Mouse (Mus musculus) hindbrain, postnatal 0 days (tissue): ENCODE data around the gene Tmem229b. TPM values are rescaled to one million over a fixed set of nuclear protein-coding genes. Genes with fewer than 3 reads are reported as not detected.
A peak's percentile ranks its signal among the peaks of the same experiment; 100 is the strongest.
"Not testable (repeated sequence)": the region's sequence is repeated elsewhere in the genome, so short reads cannot be mapped to it uniquely, and the experiment has no call there.

Source experiments
- ATAC-seq: fragments of 200-750 bp; cut with Nextera tagmentation; 2 replicates; pipeline ENCODE4 v1.8.0; 2017; ENCODE audit warnings: mild to moderate bottlenecking, moderate TSS enrichment, moderate library complexity
- DNase-seq: peaks from one replicate; pipeline ENCODE4 v3.0.0-alpha.2; 2015; ENCODE audit warnings: low spot score
- H3K27ac ChIP-seq: fragments of 300-500 bp; sonication (generic); 2 replicates; pipeline ENCODE4 v1.5.1; 2014; ENCODE audit warnings: mild to moderate bottlenecking
- H3K27me3 ChIP-seq: fragments of 300-500 bp; sonication (generic); 2 replicates; pipeline ENCODE4 v1.6.1; 2014; ENCODE audit warnings: low read length, mixed read lengths; ENCODE audit not compliant: insufficient read depth
- H3K36me3 ChIP-seq: fragments of 300-500 bp; sonication (generic); 2 replicates; pipeline ENCODE4 v1.6.1; 2014; ENCODE audit warnings: low read length, mixed read lengths; ENCODE audit not compliant: insufficient read depth
- H3K4me1 ChIP-seq: fragments of 300-500 bp; sonication (generic); 2 replicates; pipeline ENCODE4 v1.6.1; 2014; ENCODE audit warnings: antibody characterized with exemption, low read length, mixed read lengths; ENCODE audit not compliant: insufficient read depth
- H3K4me2 ChIP-seq: fragments of 300-500 bp; sonication (generic); 2 replicates; pipeline ENCODE4 v1.6.1; 2014; ENCODE audit warnings: low read depth, mild to moderate bottlenecking, low read length, moderate library complexity, mixed read lengths
- H3K4me3 ChIP-seq: fragments of 300-500 bp; sonication (generic); 2 replicates; pipeline ENCODE4 v1.5.1; 2014; ENCODE audit warnings: low read length
- H3K9ac ChIP-seq: fragments of 300-500 bp; sonication (generic); replicated peaks from 2 replicates; pipeline ENCODE4 v1.6.1; 2014; ENCODE audit warnings: mild to moderate bottlenecking, low read length, moderate library complexity, mixed read lengths
- H3K9me3 ChIP-seq: fragments of 300-500 bp; sonication (generic); 2 replicates; pipeline ENCODE4 v1.6.1; 2016; ENCODE audit warnings: low read length, mixed read lengths
- CTCF ChIP-seq: IDR thresholded peaks from 2 replicates; pipeline ENCODE4 v1.5.1; 2016; ENCODE audit warnings: antibody characterized with exemption, control low read depth, low read depth
- WGBS: fragments of 180-500 bp; shearing (Covaris S2); extraction: QIAGEN DNeasy Blood & Tissue Kit; methylation state at CpG from one replicate; pipeline ENCODE4 v1.1.7; 2014; 5-methylcytosine and 5-hydroxymethylcytosine counted together
- polyA plus RNA-seq: library from polyadenylated mRNA; unstranded; fragments of >200 nt; fragmentation: Nextera tagmentation; extraction: Ambion mirVana; gene quantifications from 2 replicates; pipeline ENCODE4 v1.2.1, GENCODE M21; 2015
- total RNA-seq: library from RNA; depleted of rRNA; stranded (reverse); fragments of >200 nt; gene quantifications from 2 replicates; pipeline ENCODE4 v1.2.3, GENCODE M21; 2014

Gene Tmem229b
- total and polyA plus RNA-seq, 2 experiments from 2014 or later = 54.4 to 192 TPM

GRCm38 (mm10) chr12:78939393-78940037 is 67.9 kb downstream of the Tmem229b start:
- no peak for ATAC-seq
- H3K4me1 ChIP-seq = no peaks in the 10 kb centered on the region
- H3K4me3 ChIP-seq = no peak overlapping the region
- no peak overlapping the region for H3K4me2 ChIP-seq
- 80% methylated on average over 7 of the region's 7 CpGs for WGBS
- H3K9me3 ChIP-seq = no peaks in the 10 kb centered on the region
- no peak for DNase-seq
- no peaks in the 10 kb centered on the region for H3K27me3 ChIP-seq
- no peak overlapping the region for H3K9ac ChIP-seq
- no peak overlapping the region for H3K27ac ChIP-seq
- H3K36me3 ChIP-seq = no peaks in the 10 kb centered on the region
- no peak for TF ChIP-seq CTCF

GRCm38 (mm10) chr12:78936494-78936893 is 70.9 kb downstream of the Tmem229b start:
- H3K9ac ChIP-seq = no peak overlapping the region

GRCm38 (mm10) chr12:78929900-78930299 is 77.5 kb downstream of the Tmem229b start:
- no peak for DNase-seq
- Histone ChIP-seq H3K4me2 (no peak overlapping the region), H3K9ac (no peak overlapping the region), H3K27ac (no peak overlapping the region), H3K4me3 (no peak overlapping the region), H3K9me3 (no peaks in the 10 kb centered on the region), H3K27me3 (no peaks in the 10 kb centered on the region), H3K4me1 (no peaks in the 10 kb centered on the region), H3K36me3 (no peaks in the 10 kb centered on the region)
- no peak for TF ChIP-seq CTCF
- WGBS = 69% methylated on average over 1 of the region's 1 CpGs
- ATAC-seq = no peak

More at GRCm38 (mm10) chr12:78936494-78936893, 70.9 kb downstream of the Tmem229b start:
- no peak for ATAC-seq
- no peaks in the 10 kb centered on the region for H3K4me1 ChIP-seq
- no peaks in the 10 kb centered on the region for H3K27me3 ChIP-seq
- no peak for TF ChIP-seq CTCF
- H3K4me2 ChIP-seq = no peak overlapping the region
- H3K36me3 ChIP-seq = no peaks in the 10 kb centered on the region
- no peaks in the 10 kb centered on the region for H3K9me3 ChIP-seq
- WGBS = 68% methylated on average over 4 of the region's 4 CpGs
- H3K27ac ChIP-seq = no peak overlapping the region
- H3K4me3 ChIP-seq = no peak overlapping the region
- no peak for DNase-seq

- Histone ChIP-seq H3K9me3 (no peaks in the 10 kb centered on the region), H3K36me3 (no peaks in the 10 kb centered on the region), H3K4me1 (no peaks in the 10 kb centered on the region), H3K27me3 (no peaks in the 10 kb centered on the region), H3K4me3 (no peak overlapping the region), H3K27ac (no peak overlapping the region), H3K4me2 (no peak overlapping the region), H3K9ac (no peak overlapping the region)
- 39% methylated on average over 5 of the region's 5 CpGs for WGBS
- ATAC-seq (0 out of 2 replicates have a peak, but pooled peaks have one; percentile 29), DNase-seq (no peak)
- no peak for TF ChIP-seq CTCF
Observed at GRCm38 (mm10) chr12:78927287-78927686, 80.1 kb downstream of the Tmem229b start.

GRCm38 (mm10) chr12:78923539-78924189 is 83.8 kb downstream of the Tmem229b start:
- ATAC-seq (no peak), DNase-seq (no peak)
- WGBS = 91% methylated on average over 7 of the region's 7 CpGs
- H3K9ac ChIP-seq = no peak overlapping the region
- H3K27ac ChIP-seq = no peak overlapping the region
- no peaks in the 10 kb centered on the region for H3K4me1 ChIP-seq
- H3K9me3 ChIP-seq = no peaks in the 10 kb centered on the region
- no peak for TF ChIP-seq CTCF
- no peak overlapping the region for H3K4me3 ChIP-seq
- no peaks in the 10 kb centered on the region for H3K27me3 ChIP-seq
- H3K36me3 ChIP-seq = no peaks in the 10 kb centered on the region
- H3K4me2 ChIP-seq = no peak overlapping the region

GRCm38 (mm10) chr12:78922977-78923376 is 84.5 kb downstream of the Tmem229b start:
- H3K4me3 ChIP-seq, ATAC-seq, H3K27me3 ChIP-seq, H3K9me3 ChIP-seq, H3K4me1 ChIP-seq, H3K36me3 ChIP-seq, H3K27ac ChIP-seq, H3K9ac ChIP-seq, H3K4me2 ChIP-seq, DNase-seq: not testable (repeated sequence)

- Histone ChIP-seq H3K27me3 (no peaks in the 10 kb centered on the region), H3K4me2 (no peak overlapping the region), H3K9ac (no peak overlapping the region), H3K36me3 (no peaks in the 10 kb centered on the region), H3K9me3 (no peaks in the 10 kb centered on the region), H3K4me3 (no peak overlapping the region), H3K27ac (no peak overlapping the region), H3K4me1 (no peaks in the 10 kb centered on the region)
- DNase-seq (no peak), ATAC-seq (no peak)
- WGBS = 82% methylated on average over 3 of the region's 3 CpGs
- TF ChIP-seq CTCF = no peak
Observed at GRCm38 (mm10) chr12:78922058-78922457, 85.4 kb downstream of the Tmem229b start.
